Mouse (Mus musculus): ENCODE results near the gene N4bp1. TPM values are rescaled to one million over a fixed set of nuclear protein-coding genes. Genes with fewer than 3 reads are reported as not detected.

N4bp1 gene
- polyA plus RNA-seq, 1 experiment from 2014 or later: 2.3 TPM

DNA sequence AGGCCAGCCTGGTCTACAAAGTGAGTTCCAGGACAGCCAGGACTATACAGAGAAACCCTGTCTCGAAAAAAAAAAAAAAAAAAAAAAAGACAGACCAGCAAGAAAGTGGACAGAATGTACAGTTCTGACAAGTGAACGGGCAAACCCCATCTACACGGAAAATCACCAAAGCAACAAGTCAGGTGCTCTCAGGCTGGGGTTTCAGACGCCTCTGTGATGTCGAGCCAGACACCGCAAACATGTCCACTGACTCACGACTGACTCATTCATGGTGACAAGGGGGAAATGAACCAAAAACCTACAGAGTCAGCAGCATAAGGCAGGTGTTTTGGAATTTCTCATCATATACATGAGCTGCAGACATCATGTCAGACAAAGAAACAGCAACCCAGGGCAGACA, 28.8 kb downstream of the N4bp1 start:
- Histone ChIP-seq H3K27ac (ENCODE audit: low read depth) (no peak overlapping the region), H3K4me3 (ENCODE audit: low read depth, low read length) (no peak overlapping the region), H3K27me3 (ENCODE audit: insufficient read depth, low read length) (no peaks in the 10 kb centered on the region), H3K9ac (replicated peaks) (no peak overlapping the region), H3K4me2 (ENCODE audit: low read depth, low read length) (no peak overlapping the region), H3K36me3 (replicated peaks; ENCODE audit: insufficient read depth, low read length) (peaks cover 16% of the 10 kb centered on the region), H3K9me3 (ENCODE audit: low read length) (no peaks in the 10 kb centered on the region), H3K4me1 (ENCODE audit: insufficient read depth) (peaks cover 2% of the 10 kb centered on the region; the same call in 1 of the 2 replicates)
- 76% methylated on average over 7 of the region's 7 CpGs for WGBS (ENCODE audit: insufficient replicate concordance)
- ATAC-seq: no peak
- TF ChIP-seq EP300 (IDR thresholded peaks at IDR 0.05; ENCODE audit: low read depth): no peak
- no peak for TF ChIP-seq CTCF (IDR thresholded peaks at IDR 0.05; ENCODE audit: low read depth)
- DNase-seq: no peak

DNA sequence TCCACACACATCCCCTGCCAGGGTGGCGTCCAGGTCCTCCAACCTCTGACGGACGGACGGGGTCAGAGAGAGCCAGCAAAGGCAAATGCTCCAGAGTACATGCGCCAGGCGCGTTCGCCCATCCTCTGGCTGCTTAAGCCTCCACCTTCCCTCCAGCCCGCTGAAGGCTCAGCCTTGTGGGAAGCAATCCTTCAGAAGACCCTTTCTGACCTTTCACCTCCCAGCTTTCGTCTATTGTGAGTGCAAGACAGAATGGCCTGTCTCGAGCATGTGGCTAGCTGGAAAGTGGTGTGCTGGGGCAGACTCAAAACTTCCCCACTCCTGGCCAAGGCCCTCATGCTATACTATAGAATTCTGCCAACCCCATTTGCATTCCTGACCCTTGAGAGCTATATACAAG, 30.4 kb downstream of the N4bp1 start:
- Histone ChIP-seq H3K4me1 (ENCODE audit: insufficient read depth) (no peaks in the 10 kb centered on the region), H3K4me3 (ENCODE audit: low read depth, low read length) (no peak overlapping the region), H3K27me3 (ENCODE audit: insufficient read depth, low read length) (no peaks in the 10 kb centered on the region), H3K9me3 (ENCODE audit: low read length) (no peaks in the 10 kb centered on the region), H3K27ac (ENCODE audit: low read depth) (no peak overlapping the region), H3K36me3 (replicated peaks; ENCODE audit: insufficient read depth, low read length) (peaks cover 14% of the 10 kb centered on the region), H3K4me2 (ENCODE audit: low read depth, low read length) (no peak overlapping the region), H3K9ac (replicated peaks) (no peak overlapping the region)
- 82% methylated on average over 11 of the region's 11 CpGs for WGBS (ENCODE audit: insufficient replicate concordance)
- no peak for TF ChIP-seq EP300 (IDR thresholded peaks at IDR 0.05; ENCODE audit: low read depth)
- no peak for TF ChIP-seq CTCF (IDR thresholded peaks at IDR 0.05; ENCODE audit: low read depth)
- ATAC-seq (no peak), DNase-seq (no peak)

DNA sequence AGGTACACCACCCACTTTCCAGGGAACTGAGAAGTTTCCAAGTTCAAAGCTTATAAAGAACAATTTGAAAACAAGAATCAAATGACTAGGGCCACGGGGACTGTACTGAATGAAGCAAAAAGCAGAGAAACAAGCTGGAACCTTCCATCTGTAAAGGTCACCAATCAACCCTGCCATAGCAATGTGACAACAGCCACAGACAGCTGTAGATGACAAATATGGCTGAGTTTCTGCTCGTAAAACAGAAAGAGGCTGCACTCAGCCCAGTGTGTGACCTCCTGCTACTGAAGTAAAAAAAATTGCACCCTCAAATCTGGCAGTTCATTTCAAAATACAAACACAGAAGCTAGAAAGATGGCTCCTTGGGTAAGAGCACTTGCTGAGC, 31.1 kb downstream of the N4bp1 start:
- no peak overlapping the region for H3K27ac ChIP-seq (ENCODE audit: low read depth)
- H3K4me3 ChIP-seq (ENCODE audit: low read depth, low read length): no peak overlapping the region
- no peak for ATAC-seq
- WGBS (ENCODE audit: insufficient replicate concordance): 65% methylated on average over 2 of the region's 2 CpGs
- no peak for TF ChIP-seq EP300 (IDR thresholded peaks at IDR 0.05; ENCODE audit: low read depth)
- no peak for TF ChIP-seq CTCF (IDR thresholded peaks at IDR 0.05; ENCODE audit: low read depth)
- no peak for DNase-seq
- H3K9me3 ChIP-seq (ENCODE audit: low read length): no peaks in the 10 kb centered on the region
- H3K9ac ChIP-seq (replicated peaks): no peak overlapping the region
- no peaks in the 10 kb centered on the region for H3K4me1 ChIP-seq (ENCODE audit: insufficient read depth)
- H3K4me2 ChIP-seq (ENCODE audit: low read depth, low read length): no peak overlapping the region
- no peaks in the 10 kb centered on the region for H3K27me3 ChIP-seq (ENCODE audit: insufficient read depth, low read length)
- H3K36me3 ChIP-seq (replicated peaks; ENCODE audit: insufficient read depth, low read length): peaks cover 10% of the 10 kb centered on the region

DNA sequence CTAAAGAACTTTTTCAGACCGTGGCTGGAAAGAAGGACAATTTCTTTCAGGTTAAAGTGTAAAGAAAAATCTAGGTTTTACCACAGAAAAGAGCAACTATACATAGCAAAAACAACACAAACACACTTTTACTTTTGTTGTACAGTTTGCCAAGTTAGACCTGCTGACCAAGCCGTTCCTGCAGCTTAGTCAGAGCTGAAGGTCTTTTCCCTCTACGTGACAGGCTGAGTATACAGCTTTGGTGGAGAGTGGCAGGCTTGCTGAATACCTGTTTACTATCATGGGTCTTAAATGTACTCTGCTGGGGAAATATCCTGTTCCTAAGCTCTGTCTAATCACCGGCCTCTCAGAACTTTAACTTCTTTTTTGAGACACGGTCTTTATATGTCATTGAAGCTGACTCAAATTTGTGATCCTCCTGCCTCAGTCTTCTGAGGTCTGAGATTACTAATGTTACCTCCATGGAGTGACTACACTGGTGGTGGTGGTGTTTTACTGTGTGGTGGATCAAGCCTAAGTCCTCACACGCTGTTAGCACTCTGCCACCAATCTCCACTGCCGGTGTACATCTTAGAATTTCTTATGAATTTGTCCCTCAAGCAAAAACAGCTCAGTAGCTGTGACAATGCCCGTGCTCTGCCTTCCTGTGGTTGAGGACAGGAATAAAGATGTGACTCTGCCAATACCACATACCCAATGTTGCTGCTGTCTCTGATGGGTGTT, 31.6 kb downstream of the N4bp1 start:
- H3K27ac ChIP-seq (ENCODE audit: low read depth): no peak overlapping the region
- no peaks in the 10 kb centered on the region for H3K27me3 ChIP-seq (ENCODE audit: insufficient read depth, low read length)
- no peaks in the 10 kb centered on the region for H3K9me3 ChIP-seq (ENCODE audit: low read length)
- ATAC-seq (no peak), DNase-seq (no peak)
- WGBS (ENCODE audit: insufficient replicate concordance): 76% methylated on average over 8 of the region's 8 CpGs
- H3K9ac ChIP-seq (replicated peaks): no peak overlapping the region
- H3K4me3 ChIP-seq (ENCODE audit: low read depth, low read length): no peak overlapping the region
- H3K4me1 ChIP-seq (ENCODE audit: insufficient read depth): no peaks in the 10 kb centered on the region
- H3K36me3 ChIP-seq (replicated peaks; ENCODE audit: insufficient read depth, low read length): peaks cover 10% of the 10 kb centered on the region
- no peak overlapping the region for H3K4me2 ChIP-seq (ENCODE audit: low read depth, low read length)
- TF ChIP-seq CTCF (IDR thresholded peaks at IDR 0.05; ENCODE audit: low read depth) (no peak), EP300 (IDR thresholded peaks at IDR 0.05; ENCODE audit: low read depth) (no peak)

DNA sequence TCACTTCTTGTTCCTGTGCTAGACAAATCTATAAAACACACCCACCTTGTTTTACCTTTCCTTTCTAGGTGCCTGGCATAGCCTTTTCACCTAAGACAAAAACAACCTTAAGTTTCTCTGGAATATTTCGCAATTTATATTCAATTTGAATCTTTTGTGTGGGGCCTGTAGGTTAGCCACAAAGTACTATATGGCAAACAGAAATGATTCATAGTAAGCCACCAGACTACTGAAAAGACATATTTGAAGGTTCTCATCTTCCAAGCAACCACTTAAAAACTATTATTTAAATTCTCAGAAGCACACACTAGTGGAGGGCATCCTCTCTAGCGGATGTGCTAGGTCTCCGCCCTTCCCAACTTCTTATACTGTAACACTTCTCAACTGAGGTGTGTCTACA, 32.6 kb downstream of the N4bp1 start:
- H3K4me1 ChIP-seq (ENCODE audit: insufficient read depth): no peaks in the 10 kb centered on the region
- no peak for ATAC-seq
- H3K4me3 ChIP-seq (ENCODE audit: low read depth, low read length): no peak overlapping the region
- H3K27ac ChIP-seq (ENCODE audit: low read depth): no peak overlapping the region
- 84% methylated on average over 3 of the region's 3 CpGs for WGBS (ENCODE audit: insufficient replicate concordance)
- no peak overlapping the region for H3K4me2 ChIP-seq (ENCODE audit: low read depth, low read length)
- H3K9ac ChIP-seq (replicated peaks): no peak overlapping the region
- no peaks in the 10 kb centered on the region for H3K9me3 ChIP-seq (ENCODE audit: low read length)
- TF ChIP-seq EP300 (IDR thresholded peaks at IDR 0.05; ENCODE audit: low read depth): no peak
- no peak for DNase-seq
- no peaks in the 10 kb centered on the region for H3K27me3 ChIP-seq (ENCODE audit: insufficient read depth, low read length)
- peaks cover 14% of the 10 kb centered on the region for H3K36me3 ChIP-seq (replicated peaks; ENCODE audit: insufficient read depth, low read length)

DNA sequence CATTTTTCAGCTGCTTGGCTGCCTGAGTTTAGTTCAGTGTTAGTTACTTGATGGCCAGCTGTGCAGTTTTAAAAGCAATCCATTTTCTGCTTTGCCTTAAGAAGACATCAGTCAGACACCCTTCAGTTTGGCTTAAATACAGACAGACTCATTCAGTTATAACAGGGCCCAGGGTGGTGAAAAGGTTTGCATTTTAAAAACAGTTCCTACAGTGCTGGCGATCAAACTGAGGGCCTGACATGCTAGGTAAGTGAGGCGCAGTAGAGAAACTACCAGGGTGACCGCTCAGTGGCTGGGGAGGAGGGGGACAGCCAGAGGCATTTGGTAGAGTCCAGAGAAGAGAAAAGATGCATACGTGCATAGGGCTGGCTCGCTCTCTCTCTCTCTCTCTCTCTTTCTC, 36.2 kb downstream of the N4bp1 start:
- Histone ChIP-seq H3K4me3 (ENCODE audit: low read depth, low read length) (no peak overlapping the region), H3K27ac (ENCODE audit: low read depth) (no peak overlapping the region), H3K4me2 (ENCODE audit: low read depth, low read length) (no peak overlapping the region), H3K36me3 (replicated peaks; ENCODE audit: insufficient read depth, low read length) (peaks cover 34% of the 10 kb centered on the region), H3K9ac (replicated peaks) (no peak overlapping the region), H3K9me3 (ENCODE audit: low read length) (no peaks in the 10 kb centered on the region), H3K27me3 (ENCODE audit: insufficient read depth, low read length) (no peaks in the 10 kb centered on the region), H3K4me1 (ENCODE audit: insufficient read depth) (no peaks in the 10 kb centered on the region)
- TF ChIP-seq CTCF (IDR thresholded peaks at IDR 0.05; ENCODE audit: low read depth): no peak
- TF ChIP-seq EP300 (IDR thresholded peaks at IDR 0.05; ENCODE audit: low read depth): no peak
- WGBS (ENCODE audit: insufficient replicate concordance): 79% methylated on average over 5 of the region's 5 CpGs
- DNase-seq: no peak
- no peak for ATAC-seq
